Comparison of ENCODE assay signal across 9 mouse cellular contexts in genomic region chr12:32955037-32955436, GRCm38 (mm10). TPM values are rescaled to one million over a fixed set of nuclear protein-coding genes. Genes with fewer than 3 reads are reported as not detected.
DNase-seq lines count a peak whose midpoint lies in the region; ATAC-seq and TF ChIP-seq lines count a peak whose summit lies in the region.
"Had no signal": no experiment of that assay in that cellular context is flagged by ENCODE, and none has a peak within 500 bp of the region (broad histone marks: within the 10 kb centered on the region; RNA-seq: fewer than 3 reads in every experiment).

No protein-coding gene starts in this region.

- H3K4me2 ChIP-seq in kidney, embryonic 16.5 days (replicated peaks; ENCODE audit: low read depth, low read length) = peak overlapping the region; percentile 75
- peak overlapping the region; percentile 84 for H3K4me2 ChIP-seq in hindbrain, postnatal 0 days (ENCODE audit: low read depth, low read length)
- H3K4me2 ChIP-seq in midbrain, postnatal 0 days (ENCODE audit: low read depth, low read length, poor library complexity, severe bottlenecking) = peak overlapping the region; percentile 57

- H3K9ac ChIP-seq in kidney, embryonic 16.5 days (replicated peaks; ENCODE audit: low read length) = peak overlapping the region; percentile 88
- peak overlapping the region; percentile 87 for H3K9ac ChIP-seq in hindbrain, postnatal 0 days (replicated peaks; ENCODE audit: low read length)
- peak overlapping the region; percentile 84 for H3K9ac ChIP-seq in midbrain, postnatal 0 days (replicated peaks; ENCODE audit: low read length, poor library complexity, severe bottlenecking)

- H3K4me1 ChIP-seq in kidney, embryonic 16.5 days (ENCODE audit: insufficient read depth, low read length) = peaks cover 43% of the 10 kb centered on the region
- H3K4me1 ChIP-seq in embryonic facial prominence, embryonic 10.5 days = peaks cover 37% of the 10 kb centered on the region
- H3K4me1 ChIP-seq in hindbrain, postnatal 0 days (ENCODE audit: insufficient read depth, low read length) = no peaks in the 10 kb centered on the region; the same call in 1 of the 2 replicates
- H3K4me1 ChIP-seq in midbrain, postnatal 0 days (ENCODE audit: insufficient read depth, low read length) = peaks cover 8% of the 10 kb centered on the region

- no peak for DNase-seq in kidney, postnatal 10 days
- DNase-seq in embryonic facial prominence, embryonic 10.5 days (ENCODE audit: low spot score) = no peak
- DNase-seq in hindbrain, postnatal 0 days (ENCODE audit: low spot score) = no peak
- DNase-seq in midbrain, postnatal 0 days (ENCODE audit: low spot score) = no peak
- DNase-seq in cerebellum, adult 11-12 months = no peak
- DNase-seq in cerebellum, adult 8-10 months = no peak
- no peak for DNase-seq in adrenal gland, adult 18-20 months (ENCODE audit: low spot score in 2 of 2)

- no peaks in the 10 kb centered on the region for H3K9me3 ChIP-seq in kidney, embryonic 16.5 days (ENCODE audit: low read length)
- H3K9me3 ChIP-seq in embryonic facial prominence, embryonic 10.5 days = no peaks in the 10 kb centered on the region
- H3K9me3 ChIP-seq in hindbrain, postnatal 0 days (ENCODE audit: low read length) = no peaks in the 10 kb centered on the region
- no peaks in the 10 kb centered on the region for H3K9me3 ChIP-seq in midbrain, postnatal 0 days (ENCODE audit: low read length)

- H3K4me3 ChIP-seq in kidney, embryonic 16.5 days (ENCODE audit: low read length) = peak overlapping the region; percentile 75
- H3K4me3 ChIP-seq in embryonic facial prominence, embryonic 10.5 days = peak overlapping the region; percentile 81
- peak overlapping the region; percentile 90 for H3K4me3 ChIP-seq in hindbrain, postnatal 0 days (ENCODE audit: low read length)
- peak overlapping the region; percentile 88 for H3K4me3 ChIP-seq in midbrain, postnatal 0 days (ENCODE audit: low read depth, low read length)

- no peaks in the 10 kb centered on the region for H3K27me3 ChIP-seq in kidney, embryonic 16.5 days (ENCODE audit: insufficient read depth, low read length)
- H3K27me3 ChIP-seq in embryonic facial prominence, embryonic 10.5 days (replicated peaks; ENCODE audit: low read depth, poor library complexity, severe bottlenecking) = no peaks in the 10 kb centered on the region
- no peaks in the 10 kb centered on the region for H3K27me3 ChIP-seq in hindbrain, postnatal 0 days (ENCODE audit: insufficient read depth, low read length)
- no peaks in the 10 kb centered on the region for H3K27me3 ChIP-seq in midbrain, postnatal 0 days (ENCODE audit: insufficient read depth, low read length)
- H3K27me3 ChIP-seq: Patski had no signal

- no peak for TF ChIP-seq CTCF in hindbrain, postnatal 0 days (IDR thresholded peaks at IDR 0.05; ENCODE audit: low read depth)
- TF ChIP-seq CTCF in midbrain, postnatal 0 days (IDR thresholded peaks at IDR 0.05) = no peak

- WGBS in kidney, embryonic 16.5 days = 0% methylated on average over 8 of the region's 8 CpGs
- 6% methylated on average over 8 of the region's 8 CpGs for WGBS in embryonic facial prominence, embryonic 10.5 days
- 3% methylated on average over 8 of the region's 8 CpGs for WGBS in hindbrain, postnatal 0 days
- 2% methylated on average over 8 of the region's 8 CpGs for WGBS in midbrain, postnatal 0 days

- no peak for ATAC-seq in kidney, embryonic 16.5 days (ENCODE audit: low FRiP score, low TSS enrichment)
- ATAC-seq in hindbrain, postnatal 0 days = no peak
- ATAC-seq in midbrain, postnatal 0 days (ENCODE audit: low FRiP score) = no peak

- peak overlapping the region; percentile 98 for H3K27ac ChIP-seq in kidney, embryonic 16.5 days (ENCODE audit: low read length)
- H3K27ac ChIP-seq in embryonic facial prominence, embryonic 10.5 days (replicated peaks) = peak overlapping the region; percentile 90; the same call in 1 of the 2 replicates
- H3K27ac ChIP-seq in hindbrain, postnatal 0 days = 0 out of 2 replicates have a peak overlapping the region, but pooled peaks have one; percentile 97
- no peak overlapping the region for H3K27ac ChIP-seq in midbrain, postnatal 0 days (ENCODE audit: low read depth, low read length)

- H3K36me3 ChIP-seq in kidney, embryonic 16.5 days (ENCODE audit: insufficient read depth, low read length) = no peaks in the 10 kb centered on the region
- no peaks in the 10 kb centered on the region for H3K36me3 ChIP-seq in embryonic facial prominence, embryonic 10.5 days (replicated peaks)
- H3K36me3 ChIP-seq in hindbrain, postnatal 0 days (ENCODE audit: insufficient read depth, low read length) = no peaks in the 10 kb centered on the region
- H3K36me3 ChIP-seq in midbrain, postnatal 0 days (ENCODE audit: insufficient read depth, low read length) = no peaks in the 10 kb centered on the region

RNA-seq across cellular contexts. Expression of gene Sypl, which starts 1.3 kb away (rescaled TPM):
- polyA plus RNA-seq in kidney, embryonic 16.5 days (2015; fragmentation: Nextera tagmentation; extraction: Ambion mirVana) = 142 and 145 TPM in 2 replicates
- 48.6 and 50.3 TPM in 2 replicates for polyA plus RNA-seq in embryonic facial prominence, embryonic 10.5 days (2016; fragmentation: Nextera tagmentation; extraction: Ambion mirVana)
- total RNA-seq in hindbrain, postnatal 0 days (2014; rRNA removed) = 21.5 and 22.6 TPM in 2 replicates
- polyA plus RNA-seq in hindbrain, postnatal 0 days (2015; fragmentation: Nextera tagmentation; extraction: Ambion mirVana) = 46.8 and 48.3 TPM in 2 replicates
- 15.2 and 19.3 TPM in 2 replicates for total RNA-seq in midbrain, postnatal 0 days (2014; rRNA removed)
- 35.2 and 37.1 TPM in 2 replicates for polyA plus RNA-seq in midbrain, postnatal 0 days (2015; fragmentation: Nextera tagmentation; extraction: Ambion mirVana)
- 100 to 1,000 TPM; 101 to 122 TPM for total RNA-seq in adrenal gland, adult 18-20 months (2021)
